Mouse (Mus musculus): ENCODE results near the gene Slfn4. TPM values are rescaled to one million over a fixed set of nuclear protein-coding genes. Genes with fewer than 3 reads are reported as not detected.
"Not testable (repeated sequence)": the region's sequence is repeated elsewhere in the genome, so short reads cannot be mapped to it uniquely, and the experiment has no call there.

Slfn4 gene
- not detected in 2 replicates for polyA plus RNA-seq (2016; fragmentation: Nextera tagmentation; extraction: Ambion mirVana)

DNA sequence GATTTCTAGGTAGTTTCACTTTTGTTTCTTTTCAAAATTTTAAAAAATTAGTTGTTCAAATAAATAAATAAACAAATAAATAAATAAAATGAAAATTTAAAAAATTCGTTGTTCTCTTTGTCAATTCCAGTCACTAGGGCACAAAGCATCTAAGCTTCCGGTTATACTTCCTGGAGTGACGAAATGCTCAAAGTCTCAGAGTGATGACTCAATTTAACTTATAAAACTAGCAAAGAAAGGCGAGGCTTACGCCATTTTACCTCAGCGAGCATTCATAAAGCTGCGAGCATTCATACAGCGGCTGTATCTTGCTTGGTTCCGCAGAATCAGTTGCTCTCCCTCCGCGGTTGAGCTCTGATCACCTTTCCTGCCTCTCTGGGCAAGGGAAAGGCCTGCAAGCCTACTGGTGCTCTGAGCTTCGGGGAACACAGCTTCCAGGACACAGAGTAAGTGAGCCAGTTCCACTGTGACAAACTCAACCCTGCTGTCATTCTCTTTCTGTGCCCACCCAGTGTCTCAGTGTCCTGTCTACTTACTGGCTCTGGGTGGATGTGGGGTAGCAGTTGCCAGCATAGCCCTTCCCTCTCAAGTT is at the start of gene Slfn4:
Slfn4 (plus strand) TSS at position 239 of the 592 bp plus-strand sequence.
- Histone ChIP-seq H3K4me3 (no peak within 1 kb of the TSS), H3K36me3 (no peaks in the 10 kb centered on the region), H3K27ac (replicated peaks) (no peak within 1 kb of the TSS), H3K4me1 (no peaks in the 10 kb centered on the region; the same call in 1 of the 2 replicates), H3K9me3 (replicated peaks) (no peaks in the 10 kb centered on the region), H3K27me3 (ENCODE audit: low read depth, poor library complexity, severe bottlenecking) (no peaks in the 10 kb centered on the region)
- no peak for DNase-seq (ENCODE audit: low spot score)
- WGBS, result 88% methylated on average over 12 of the region's 12 CpGs

DNA sequence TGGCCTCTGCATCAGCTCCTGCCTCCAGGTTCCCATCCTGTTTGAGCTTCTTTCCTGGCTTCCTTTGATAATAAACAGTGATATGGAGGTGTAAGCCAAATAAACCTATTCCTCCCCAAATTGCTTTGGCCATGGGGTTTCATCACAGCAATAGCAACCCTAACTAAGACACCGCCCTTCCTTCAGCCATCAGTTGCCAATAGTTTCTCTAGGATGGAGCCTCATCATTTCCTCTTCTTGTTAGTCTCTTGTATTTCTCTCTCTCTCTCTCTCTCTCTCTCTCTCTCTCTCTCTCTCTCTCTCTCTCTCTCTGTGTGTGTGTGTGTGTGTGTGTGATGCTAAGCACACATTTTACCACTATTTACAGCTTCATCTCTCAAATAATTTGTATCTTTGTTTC is 49.4 kb upstream of the Slfn4 start:
- not testable (repeated sequence) for H3K36me3 ChIP-seq; H3K4me3 ChIP-seq; H3K4me1 ChIP-seq; DNase-seq (ENCODE audit: low spot score); H3K27ac ChIP-seq (replicated peaks); H3K27me3 ChIP-seq (ENCODE audit: low read depth, poor library complexity, severe bottlenecking); H3K9me3 ChIP-seq (replicated peaks)
- 89% methylated on average over 1 of the region's 1 CpGs for WGBS

DNA sequence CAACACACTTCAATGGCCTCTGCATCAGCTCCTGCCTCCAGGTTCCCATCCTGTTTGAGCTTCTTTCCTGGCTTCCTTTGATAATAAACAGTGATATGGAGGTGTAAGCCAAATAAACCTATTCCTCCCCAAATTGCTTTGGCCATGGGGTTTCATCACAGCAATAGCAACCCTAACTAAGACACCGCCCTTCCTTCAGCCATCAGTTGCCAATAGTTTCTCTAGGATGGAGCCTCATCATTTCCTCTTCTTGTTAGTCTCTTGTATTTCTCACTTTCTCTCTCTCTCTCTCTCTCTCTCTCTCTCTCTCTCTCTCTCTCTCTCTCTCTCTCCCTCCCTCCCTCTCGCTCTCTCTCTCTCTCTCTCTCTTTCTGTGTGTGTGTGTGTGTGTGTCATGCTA is 37.7 kb upstream of the Slfn4 start:
- H3K27ac ChIP-seq (replicated peaks); H3K9me3 ChIP-seq (replicated peaks); DNase-seq (ENCODE audit: low spot score); H3K4me1 ChIP-seq; H3K27me3 ChIP-seq (ENCODE audit: low read depth, poor library complexity, severe bottlenecking); H3K4me3 ChIP-seq; H3K36me3 ChIP-seq: not testable (repeated sequence)
- 100% methylated on average over 1 of the region's 2 CpGs for WGBS

DNA sequence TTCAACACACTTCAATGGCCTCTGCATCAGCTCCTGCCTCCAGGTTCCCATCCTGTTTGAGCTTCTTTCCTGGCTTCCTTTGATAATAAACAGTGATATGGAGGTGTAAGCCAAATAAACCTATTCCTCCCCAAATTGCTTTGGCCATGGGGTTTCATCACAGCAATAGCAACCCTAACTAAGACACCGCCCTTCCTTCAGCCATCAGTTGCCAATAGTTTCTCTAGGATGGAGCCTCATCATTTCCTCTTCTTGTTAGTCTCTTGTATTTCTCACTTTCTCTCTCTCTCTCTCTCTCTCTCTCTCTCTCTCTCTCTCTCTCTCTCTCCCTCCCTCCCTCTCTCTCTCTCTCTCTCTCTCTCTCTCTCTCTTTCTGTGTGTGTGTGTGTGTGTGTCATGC is 26.0 kb upstream of the Slfn4 start:
- not testable (repeated sequence) for DNase-seq (ENCODE audit: low spot score); H3K27me3 ChIP-seq (ENCODE audit: low read depth, poor library complexity, severe bottlenecking); H3K27ac ChIP-seq (replicated peaks); H3K36me3 ChIP-seq; H3K4me1 ChIP-seq; H3K9me3 ChIP-seq (replicated peaks); H3K4me3 ChIP-seq
- no CpG with 5 or more reads among the region's 1 CpGs for WGBS

DNA sequence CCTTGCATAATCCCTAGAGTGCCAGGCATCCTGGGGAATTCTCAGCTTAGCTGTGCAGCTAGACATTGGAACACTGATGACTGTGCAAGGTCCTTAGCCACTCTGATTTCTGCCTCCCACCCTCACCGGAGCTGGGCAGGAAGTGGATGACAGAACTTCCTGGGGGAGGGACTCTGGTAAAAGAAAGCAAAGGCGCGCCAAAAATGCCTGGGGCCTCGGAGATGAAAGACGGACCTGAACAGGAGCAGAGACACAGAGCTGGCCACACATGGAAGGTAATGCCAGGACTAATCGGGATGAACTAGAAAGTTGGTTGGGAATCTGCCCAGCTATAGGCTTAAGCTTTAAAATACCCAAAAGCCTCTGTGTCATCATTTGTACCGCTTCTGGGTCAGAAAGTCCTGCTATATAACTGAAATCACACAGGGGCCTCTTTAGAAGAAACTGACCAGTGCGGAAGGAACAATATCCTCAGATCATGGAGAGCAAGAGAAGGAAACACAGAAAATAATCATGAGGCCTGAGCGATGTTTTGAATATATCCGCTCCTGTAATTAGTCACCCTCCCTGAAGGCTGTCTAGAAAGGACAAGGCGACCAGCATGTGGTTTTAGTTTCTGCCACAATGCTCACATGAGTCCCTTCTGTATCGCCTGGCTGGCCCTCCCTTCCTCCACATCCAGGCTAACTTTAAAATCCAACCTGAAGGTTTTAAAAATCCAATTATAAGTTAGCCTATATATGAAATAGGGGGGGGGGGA is 16.3 kb downstream of the Slfn4 start, which contains the start of gene Slfn3:
Slfn3 (plus strand) TSS at position 197 of the 760 bp plus-strand sequence.
- no peak for DNase-seq (ENCODE audit: low spot score)
- Histone ChIP-seq H3K9me3 (replicated peaks) (no peaks in the 10 kb centered on the region), H3K27ac (replicated peaks) (no peak within 1 kb of the TSS), H3K36me3 (no peaks in the 10 kb centered on the region), H3K4me3 (no peak within 1 kb of the TSS), H3K4me1 (no peaks in the 10 kb centered on the region), H3K27me3 (ENCODE audit: low read depth, poor library complexity, severe bottlenecking) (no peaks in the 10 kb centered on the region)
- 86% methylated on average over 12 of the region's 12 CpGs for WGBS

DNA sequence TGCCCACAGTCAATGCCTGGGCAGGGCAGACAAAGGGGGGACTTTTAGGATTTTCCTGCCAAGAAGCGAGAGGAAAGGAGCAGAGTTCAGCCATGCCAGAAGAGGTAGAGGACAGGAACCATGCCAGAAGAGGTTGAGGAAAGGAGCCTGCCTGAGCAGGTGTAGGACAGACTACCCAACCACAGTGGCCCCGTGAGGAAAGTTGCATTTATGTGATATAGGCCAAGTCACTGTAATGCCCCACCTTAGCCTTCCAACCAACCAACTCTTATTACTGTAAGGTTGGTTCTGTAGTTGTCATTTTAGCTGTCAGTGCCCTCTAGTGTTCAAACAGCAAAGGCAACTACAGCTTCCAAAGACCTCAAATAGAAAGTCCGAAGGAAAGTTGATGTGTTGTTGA is 17.0 kb downstream of the Slfn4 start:
- no peaks in the 10 kb centered on the region for H3K9me3 ChIP-seq (replicated peaks)
- WGBS, result 70% methylated on average over 3 of the region's 3 CpGs
- no peaks in the 10 kb centered on the region for H3K36me3 ChIP-seq
- no peak overlapping the region for H3K27ac ChIP-seq (replicated peaks)
- no peak overlapping the region for H3K4me3 ChIP-seq
- no peak for DNase-seq (ENCODE audit: low spot score)
- H3K4me1 ChIP-seq, result no peaks in the 10 kb centered on the region
- H3K27me3 ChIP-seq (ENCODE audit: low read depth, poor library complexity, severe bottlenecking), result no peaks in the 10 kb centered on the region

DNA sequence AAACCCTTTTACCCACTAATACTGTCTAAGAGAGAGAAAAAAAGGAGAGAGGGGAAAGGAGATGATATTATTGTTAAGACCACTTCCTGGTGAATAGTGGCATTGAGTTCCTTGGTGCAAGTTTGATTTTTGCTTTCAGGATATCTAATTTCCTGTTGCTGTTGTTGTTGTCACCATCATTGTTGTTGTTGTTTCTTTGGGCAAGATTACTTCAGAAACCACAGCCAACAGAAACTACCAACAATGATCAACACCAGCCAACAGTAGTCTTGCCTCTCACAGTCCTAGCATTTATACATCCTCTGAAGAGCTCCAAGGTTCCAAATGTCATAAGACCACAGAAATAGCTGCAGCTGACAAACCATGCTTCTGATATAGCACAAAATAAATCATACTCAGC is 30.0 kb downstream of the Slfn4 start:
- Histone ChIP-seq H3K4me3 (no peak overlapping the region), H3K27ac (replicated peaks) (no peak overlapping the region), H3K27me3 (ENCODE audit: low read depth, poor library complexity, severe bottlenecking) (no peaks in the 10 kb centered on the region), H3K4me1 (no peaks in the 10 kb centered on the region), H3K9me3 (replicated peaks) (no peaks in the 10 kb centered on the region), H3K36me3 (no peaks in the 10 kb centered on the region)
- DNase-seq (ENCODE audit: low spot score), result no peak

DNA sequence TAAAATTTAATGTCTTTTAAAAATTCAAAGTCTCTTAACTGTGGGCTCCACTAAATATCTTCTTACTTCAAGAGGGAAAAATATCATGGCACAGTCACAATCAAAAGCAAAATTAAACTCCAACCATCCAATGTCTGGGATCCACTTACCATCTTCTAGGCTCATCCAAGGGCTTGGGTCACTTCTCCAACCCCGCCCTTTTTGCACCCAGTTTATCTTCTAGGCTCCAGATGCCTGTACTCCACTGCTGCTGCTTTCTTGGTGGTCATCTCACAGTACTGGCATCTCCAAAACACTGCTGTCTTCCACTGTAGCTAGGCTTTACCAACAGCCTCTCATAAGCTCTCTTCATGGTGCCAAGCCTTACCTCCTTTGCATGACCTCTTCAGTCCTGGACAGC is 41.1 kb downstream of the Slfn4 start:
- no peaks in the 10 kb centered on the region for H3K9me3 ChIP-seq (replicated peaks)
- H3K27me3 ChIP-seq (ENCODE audit: low read depth, poor library complexity, severe bottlenecking), result no peaks in the 10 kb centered on the region
- H3K4me3 ChIP-seq, result no peak overlapping the region
- H3K36me3 ChIP-seq, result no peaks in the 10 kb centered on the region
- WGBS, result 82% methylated on average over 1 of the region's 1 CpGs
- no peak for DNase-seq (ENCODE audit: low spot score)
- no peak overlapping the region for H3K27ac ChIP-seq (replicated peaks)
- H3K4me1 ChIP-seq, result no peaks in the 10 kb centered on the region

DNA sequence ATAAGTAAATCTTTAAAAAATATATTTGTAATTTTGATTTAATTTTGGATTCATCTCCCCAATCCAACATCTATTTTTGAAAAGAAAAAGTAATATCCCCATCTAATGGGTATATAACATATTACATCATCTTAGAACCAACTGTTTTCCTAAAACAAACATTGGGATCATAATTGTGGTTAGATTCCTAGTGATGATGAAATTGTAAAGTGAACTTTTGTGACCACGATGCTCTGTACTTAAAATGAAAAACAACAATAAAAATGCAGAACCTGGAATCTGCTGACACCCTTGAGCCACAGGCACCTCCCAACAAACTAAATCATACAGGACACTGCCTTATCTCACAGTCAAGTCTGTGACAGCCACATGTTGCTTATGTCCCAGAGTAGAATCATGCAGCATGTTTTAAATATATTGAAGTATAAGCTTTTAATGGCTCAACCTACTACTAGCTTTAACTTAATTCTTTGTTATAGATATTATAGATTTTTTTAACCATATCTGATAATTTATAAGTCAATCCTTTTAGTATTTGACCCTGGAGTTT is 46.4 kb downstream of the Slfn4 start:
- no peaks in the 10 kb centered on the region for H3K36me3 ChIP-seq
- no peak for DNase-seq (ENCODE audit: low spot score)
- WGBS, result 90% methylated on average over 1 of the region's 1 CpGs
- H3K27me3 ChIP-seq (ENCODE audit: low read depth, poor library complexity, severe bottlenecking), result no peaks in the 10 kb centered on the region
- no peaks in the 10 kb centered on the region for H3K9me3 ChIP-seq (replicated peaks)
- H3K4me1 ChIP-seq, result no peaks in the 10 kb centered on the region
- no peak overlapping the region for H3K4me3 ChIP-seq
- H3K27ac ChIP-seq (replicated peaks), result no peak overlapping the region

DNA sequence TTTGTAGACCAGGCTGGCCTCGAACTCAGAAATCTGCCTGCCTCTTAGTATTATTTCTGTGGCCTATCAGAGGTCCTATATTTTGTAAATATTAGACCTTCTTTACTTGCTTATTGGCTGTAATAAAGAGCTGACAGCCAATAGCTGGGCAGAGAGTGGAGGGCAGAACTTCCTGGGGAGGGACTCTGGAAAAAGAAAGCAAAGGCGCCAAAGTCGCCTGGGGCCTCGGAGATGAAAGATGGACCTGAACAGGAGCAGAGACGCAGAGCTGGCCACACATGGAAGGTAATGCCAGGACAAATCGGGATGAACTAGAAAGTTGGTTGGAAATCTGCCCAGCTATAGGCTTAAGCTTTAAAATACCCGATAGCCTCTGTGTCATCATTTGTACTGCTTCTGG is 48.4 kb downstream of the Slfn4 start:
- Histone ChIP-seq H3K9me3 (replicated peaks) (no peaks in the 10 kb centered on the region), H3K4me3 (no peak overlapping the region), H3K27me3 (ENCODE audit: low read depth, poor library complexity, severe bottlenecking) (no peaks in the 10 kb centered on the region), H3K4me1 (no peaks in the 10 kb centered on the region), H3K27ac (replicated peaks) (no peak overlapping the region), H3K36me3 (no peaks in the 10 kb centered on the region)
- 82% methylated on average over 7 of the region's 7 CpGs for WGBS
- no peak for DNase-seq (ENCODE audit: low spot score)

DNA sequence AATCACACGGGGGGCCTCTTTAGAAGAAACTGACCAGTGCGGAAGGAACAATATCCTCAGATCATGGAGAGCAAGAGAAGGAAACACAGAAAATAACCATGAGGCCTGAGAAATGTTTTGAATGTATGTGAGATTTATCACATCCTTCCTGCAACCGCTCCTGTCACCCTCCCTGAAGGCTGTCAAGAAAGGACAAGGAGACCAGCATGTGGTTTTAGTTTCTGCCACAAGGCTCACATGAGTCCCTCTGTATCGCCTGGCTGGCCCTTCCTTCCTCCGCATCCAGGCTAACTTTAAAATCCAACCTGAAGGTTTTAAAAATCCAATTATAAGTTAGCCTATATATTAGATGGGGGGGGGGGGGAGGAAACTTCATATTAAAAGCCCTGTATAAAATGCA is 48.8 kb downstream of the Slfn4 start:
- not testable (repeated sequence) for H3K9me3 ChIP-seq (replicated peaks); H3K4me1 ChIP-seq; H3K27me3 ChIP-seq (ENCODE audit: low read depth, poor library complexity, severe bottlenecking); H3K4me3 ChIP-seq; H3K27ac ChIP-seq (replicated peaks); DNase-seq (ENCODE audit: low spot score); H3K36me3 ChIP-seq
- 87% methylated on average over 5 of the region's 5 CpGs for WGBS

DNA sequence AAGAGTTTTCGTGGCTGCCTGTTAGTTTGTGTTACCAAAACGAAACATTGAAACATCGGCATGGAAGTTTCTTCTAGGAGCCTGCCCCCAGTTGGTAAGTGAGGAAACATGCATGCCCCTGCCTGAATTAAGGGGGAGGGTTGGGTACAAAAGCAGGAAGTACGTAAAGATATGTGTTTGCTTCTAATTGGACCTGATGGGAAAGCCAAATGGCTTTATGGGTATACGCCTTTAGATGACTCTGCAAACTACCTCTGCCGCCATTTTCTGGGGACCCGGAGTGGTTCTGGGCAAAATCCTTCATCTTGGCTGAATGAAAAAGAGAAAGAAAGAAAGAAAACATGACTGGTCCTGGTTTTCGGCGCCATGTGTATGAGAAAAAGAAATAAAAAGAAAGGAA is 49.2 kb downstream of the Slfn4 start:
- no peak overlapping the region for H3K27ac ChIP-seq (replicated peaks)
- 90% methylated on average over 9 of the region's 9 CpGs for WGBS
- DNase-seq (ENCODE audit: low spot score), result no peak
- no peak overlapping the region for H3K4me3 ChIP-seq
- no peaks in the 10 kb centered on the region for H3K36me3 ChIP-seq
- no peaks in the 10 kb centered on the region for H3K4me1 ChIP-seq
- H3K27me3 ChIP-seq (ENCODE audit: low read depth, poor library complexity, severe bottlenecking), result no peaks in the 10 kb centered on the region
- H3K9me3 ChIP-seq (replicated peaks), result no peaks in the 10 kb centered on the region

DNA sequence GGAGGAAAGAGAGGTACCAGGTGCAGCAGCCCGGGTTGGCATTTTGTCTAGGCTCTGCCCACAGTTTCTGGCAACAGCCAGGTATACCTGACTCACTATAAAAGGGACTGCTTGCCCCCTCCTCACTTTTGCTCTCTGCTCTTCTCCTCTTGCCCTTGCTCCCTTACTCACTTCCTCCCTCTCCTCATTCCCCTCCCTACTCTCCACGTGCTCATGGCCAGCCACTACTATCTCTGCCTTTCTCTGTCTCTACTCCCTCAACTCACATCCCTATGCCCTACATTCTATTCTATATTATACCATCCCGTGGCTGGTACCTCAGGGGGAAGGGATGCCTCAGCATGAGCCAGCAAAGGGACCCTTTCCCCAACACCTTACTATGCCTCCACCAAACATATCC is 49.8 kb downstream of the Slfn4 start:
- no peak for DNase-seq (ENCODE audit: low spot score)
- WGBS, result 76% methylated on average over 3 of the region's 3 CpGs
- Histone ChIP-seq H3K9me3 (replicated peaks) (no peaks in the 10 kb centered on the region), H3K36me3 (no peaks in the 10 kb centered on the region), H3K27me3 (ENCODE audit: low read depth, poor library complexity, severe bottlenecking) (no peaks in the 10 kb centered on the region), H3K4me1 (no peaks in the 10 kb centered on the region), H3K27ac (replicated peaks) (no peak overlapping the region), H3K4me3 (no peak overlapping the region)

Data from midbrain, embryonic 10.5 days (tissue).